Comparison of ENCODE assay signal across 24 mouse cellular contexts in genomic region chr7:62894337-62894736, GRCm38 (mm10).
A peak's percentile ranks its signal among the peaks of the same experiment; 100 is the strongest.
DNase-seq lines count a peak whose midpoint lies in the region; ATAC-seq and TF ChIP-seq lines count a peak whose summit lies in the region.
"Had no signal": no experiment of that assay in that cellular context is flagged by ENCODE, and none has a peak within 500 bp of the region (broad histone marks: within the 10 kb centered on the region; RNA-seq: fewer than 3 reads in every experiment).

No protein-coding gene starts in this region.

- no peaks in the 10 kb centered on the region for H3K36me3 ChIP-seq in forebrain, postnatal 0 days (ENCODE audit: insufficient read depth)
- no peaks in the 10 kb centered on the region for H3K36me3 ChIP-seq in forebrain, embryonic 12.5 days (replicated peaks)
- H3K36me3 ChIP-seq: forebrain, embryonic 10.5 days; G1E; hindbrain, embryonic 13.5 days; intestine, embryonic 15.5 days had no signal

- no peak overlapping the region for H3K4me2 ChIP-seq in forebrain, postnatal 0 days (ENCODE audit: low read depth)
- H3K4me2 ChIP-seq in forebrain, embryonic 12.5 days = no peak overlapping the region
- H3K4me2 ChIP-seq: heart, embryonic 11.5 days; hindbrain, embryonic 13.5 days; intestine, embryonic 15.5 days had no signal

- TF ChIP-seq CTCF in forebrain, postnatal 0 days (IDR thresholded peaks at IDR 0.05; ENCODE audit: low read depth) = no peak

- 76% methylated on average over 4 of the region's 4 CpGs for WGBS in forebrain, postnatal 0 days
- WGBS in forebrain, embryonic 12.5 days = 71% methylated on average over 4 of the region's 4 CpGs

- H3K27me3 ChIP-seq in forebrain, postnatal 0 days (ENCODE audit: insufficient read depth, low read length) = no peaks in the 10 kb centered on the region
- H3K27me3 ChIP-seq in forebrain, embryonic 12.5 days = no peaks in the 10 kb centered on the region
- H3K27me3 ChIP-seq: CH12.LX; hindbrain, embryonic 13.5 days; intestine, embryonic 15.5 days; Patski had no signal

- ATAC-seq in cerebellum, adult (ENCODE audit: insufficient number of reproducible peaks, low FRiP score, low TSS enrichment) = peak; percentile 76; the same call in 1 of the 2 replicates
- ATAC-seq in forebrain, postnatal 0 days = 0 out of 2 replicates have a peak, but pooled peaks have one; percentile 20
- ATAC-seq in forebrain, embryonic 12.5 days (ENCODE audit: low FRiP score) = no peak
- ATAC-seq: forebrain, embryonic 14.5 days; hindbrain, embryonic 16.5 days; intestine, embryonic 15.5 days; Patski had no signal

- no peaks in the 10 kb centered on the region for H3K9me3 ChIP-seq in forebrain, postnatal 0 days (ENCODE audit: low read length)
- H3K9me3 ChIP-seq in forebrain, embryonic 12.5 days = no peaks in the 10 kb centered on the region
- H3K9me3 ChIP-seq: forebrain, embryonic 10.5 days; hindbrain, embryonic 13.5 days; intestine, embryonic 15.5 days had no signal

- no peak for DNase-seq in cerebellum, postnatal 4 days (ENCODE audit: low spot score in 2 of 2)
- DNase-seq in forebrain, postnatal 0 days = peak; percentile 9
- DNase-seq in cerebellum, adult 9-10 months = peak; percentile 67
- DNase-seq in telencephalon, adult 2 months (ENCODE audit: low read depth, low spot score) = peak; percentile 4
- DNase-seq in layer of hippocampus, adult 8-10 months (ENCODE audit: low spot score in 2 of 2) = no peak
- no peak for DNase-seq in B cell, adult 2 months
- DNase-seq: adrenal gland, adult 2 months; adrenal gland, postnatal 14 days; gastrocnemius, adult 2 months; gastrocnemius, postnatal 14 days; heart, adult 11 months; kidney, adult 11 months; kidney, adult 8-10 months had no signal

- no peak overlapping the region for H3K9ac ChIP-seq in forebrain, postnatal 0 days
- H3K9ac ChIP-seq in forebrain, embryonic 12.5 days = no peak overlapping the region
- H3K9ac ChIP-seq: hindbrain, embryonic 13.5 days; intestine, embryonic 15.5 days had no signal

- H3K4me1 ChIP-seq in forebrain, postnatal 0 days (ENCODE audit: insufficient read depth) = no peaks in the 10 kb centered on the region
- H3K4me1 ChIP-seq in forebrain, embryonic 12.5 days = no peaks in the 10 kb centered on the region
- H3K4me1 ChIP-seq: forebrain, embryonic 10.5 days; hindbrain, embryonic 13.5 days; intestine, embryonic 15.5 days had no signal

- H3K4me3 ChIP-seq in forebrain, postnatal 0 days (ENCODE audit: low read depth, low read length) = no peak overlapping the region
- no peak overlapping the region for H3K4me3 ChIP-seq in forebrain, embryonic 12.5 days (replicated peaks)
- H3K4me3 ChIP-seq: forebrain, embryonic 10.5 days; gastrocnemius, adult 2 months; hindbrain, embryonic 13.5 days; intestine, embryonic 15.5 days had no signal

- no peak overlapping the region for H3K27ac ChIP-seq in forebrain, postnatal 0 days (ENCODE audit: low read depth, low read length)
- no peak overlapping the region for H3K27ac ChIP-seq in forebrain, embryonic 12.5 days
- H3K27ac ChIP-seq: forebrain, embryonic 10.5 days; gastrocnemius, adult 2 months; hindbrain, embryonic 13.5 days; intestine, embryonic 15.5 days had no signal

Comparison
In these comparisons a context has a peak if more than half of its experiments do, and no peak if none do; other contexts are left out.
1. DNase-seq: peak in forebrain, postnatal 0 days (single experiment), cerebellum, adult 9-10 months (single experiment) and telencephalon, adult 2 months (single experiment); none in cerebellum, postnatal 4 days (0 of 2), layer of hippocampus, adult 8-10 months (0 of 2) and B cell, adult 2 months (0 of 2).